Mouse (Mus musculus) lung, adult 2 months (tissue): ENCODE results near the gene Cytip. TPM values are rescaled to one million over a fixed set of nuclear protein-coding genes. Genes with fewer than 3 reads are reported as not detected.
A peak's percentile ranks its signal among the peaks of the same experiment; 100 is the strongest.

Source experiments
- DNase-seq: peaks from one replicate; pipeline ENCODE4 v3.0.0; 2022
- H3K4me1 ChIP-seq: fragments of 200-500 bp; 2 replicates; pipeline ENCODE4 v1.6.1; 2011; ENCODE audit warnings: low read length; ENCODE audit not compliant: control insufficient read depth, insufficient read depth
- H3K4me3 ChIP-seq: fragments of 200-500 bp; replicated peaks from 2 replicates; pipeline ENCODE3; 2011; ENCODE audit warnings: low read depth, mild to moderate bottlenecking, control low read depth, low read length; ENCODE audit errors: extremely low read depth
- CTCF ChIP-seq: fragments of 200-500 bp; IDR thresholded peaks from 2 replicates; pipeline ENCODE4 v1.5.1; 2011; ENCODE audit warnings: mild to moderate bottlenecking, low read length, control low read depth; ENCODE audit not compliant: insufficient read depth
- POLR2A ChIP-seq: fragments of 200-500 bp; IDR thresholded peaks from 2 replicates; pipeline ENCODE4 v1.6.1; 2011; ENCODE audit warnings: low read depth, mild to moderate bottlenecking, control low read depth, low read length, borderline replicate concordance; ENCODE audit errors: extremely low read depth
- WGBS: fragments of 180-500 bp; shearing (Covaris S2); methylation state at CpG from one replicate; pipeline ENCODE4 v1.1.7; 2018; 5-methylcytosine and 5-hydroxymethylcytosine counted together
- polyA plus RNA-seq: library from polyadenylated mRNA; depleted of rRNA; stranded (reverse); fragments of >200 nt; gene quantifications from 2 replicates; pipeline ENCODE4 v1.2.3, GENCODE M21; 2012; rRNA removed

Cytip gene
- 65.8 and 71.2 TPM in 2 replicates for polyA plus RNA-seq

DNA sequence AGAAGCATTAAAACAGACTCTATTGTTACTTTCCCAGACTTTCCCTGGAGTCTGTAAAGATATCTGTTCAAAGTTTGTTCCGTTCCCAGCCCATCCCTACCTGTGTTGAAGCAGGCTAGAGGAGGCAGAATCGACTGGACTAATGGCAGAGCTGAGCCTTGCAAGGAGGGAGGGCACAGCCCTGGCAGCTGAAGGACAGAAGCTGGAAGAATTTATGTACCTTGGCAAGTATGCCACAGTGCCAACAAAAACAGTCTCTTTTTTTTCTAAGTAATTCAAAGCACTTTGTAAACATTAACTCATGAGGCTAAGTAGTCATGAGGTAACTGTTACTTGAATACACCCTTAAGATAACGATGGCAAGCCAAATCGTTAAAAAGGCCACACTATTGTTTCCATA lies at the start of gene Cytip:
Gene Cytip (minus strand): TSS at position 187 of the 400 bp plus-strand sequence.
- no peak for DNase-seq
- 42% methylated on average over 4 of the region's 4 CpGs for WGBS
- Histone ChIP-seq H3K4me3 (peak within 1 kb of the TSS; percentile 56), H3K4me1 (no peaks in the 10 kb centered on the region)
- TF ChIP-seq CTCF (no peak), POLR2A (peak; percentile 73; the same call in 1 of the 2 replicates)

DNA sequence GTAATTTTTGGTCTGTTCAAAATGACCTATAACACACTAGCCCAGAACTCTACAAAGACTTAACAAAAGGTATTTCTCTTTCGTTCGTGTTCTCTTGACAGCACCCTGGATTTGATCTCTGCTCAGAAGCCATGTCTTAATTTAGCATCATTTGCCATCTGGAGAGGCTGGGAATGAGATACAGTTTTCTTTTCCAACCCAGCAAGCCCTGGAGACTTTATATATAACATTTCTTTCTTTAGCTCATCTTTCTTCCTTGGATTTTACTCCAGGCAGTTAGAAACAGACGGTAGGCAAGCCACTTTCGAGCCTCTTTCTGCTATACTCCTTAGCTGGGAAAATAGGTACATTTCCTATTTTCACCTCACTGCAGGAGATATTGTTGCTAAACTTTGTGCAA lies 45.3 kb upstream of the Cytip start:
- 85% methylated on average over 4 of the region's 4 CpGs for WGBS
- TF ChIP-seq CTCF (no peak), POLR2A (no peak)
- Histone ChIP-seq H3K4me1 (no peaks in the 10 kb centered on the region), H3K4me3 (no peak overlapping the region)
- no peak for DNase-seq

DNA sequence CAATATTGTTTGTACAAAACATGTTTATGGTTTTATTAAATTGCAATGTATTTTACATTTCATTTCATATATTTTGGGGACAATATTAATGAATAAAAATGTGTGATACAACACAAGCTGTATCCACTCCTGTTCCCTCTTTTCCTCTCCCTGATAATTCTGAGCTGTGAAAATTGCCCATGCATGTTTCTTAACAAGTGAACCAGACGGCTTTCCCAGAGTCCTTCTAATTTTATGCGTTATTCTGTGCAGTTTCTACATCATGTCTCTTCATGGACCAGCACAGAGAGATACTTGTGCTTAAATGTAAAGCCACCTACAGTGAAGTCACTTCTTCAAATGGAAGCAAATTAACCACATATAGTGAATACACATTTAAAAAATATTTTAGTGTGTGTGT lies 42.2 kb upstream of the Cytip start:
- H3K4me3 ChIP-seq: no peak overlapping the region
- no peak for TF ChIP-seq POLR2A
- no peak for TF ChIP-seq CTCF
- H3K4me1 ChIP-seq: no peaks in the 10 kb centered on the region
- WGBS: 75% methylated on average over 2 of the region's 2 CpGs
- DNase-seq: no peak

DNA sequence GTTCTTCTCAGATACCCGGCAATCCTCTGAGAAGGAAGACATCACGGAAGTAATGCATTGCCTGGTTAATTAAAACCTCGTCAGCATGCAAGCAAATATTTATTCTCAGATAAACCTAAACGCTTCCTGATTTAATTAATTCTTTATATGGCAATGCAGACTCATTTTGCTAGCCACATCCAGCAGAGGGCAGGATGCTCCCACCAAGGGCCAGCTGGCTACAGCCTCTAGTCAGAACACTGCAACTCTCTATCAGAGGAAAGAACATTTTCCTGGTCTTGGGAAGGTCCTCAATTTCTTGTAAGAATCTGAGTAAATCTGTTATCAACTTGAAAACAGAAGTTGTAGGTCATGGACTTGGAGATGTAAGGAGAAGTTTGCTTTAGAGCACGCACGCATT lies 4.1 kb upstream of the Cytip start:
- DNase-seq: peak; percentile 48
- no peak for TF ChIP-seq POLR2A
- TF ChIP-seq CTCF: peak; percentile 69

DNA sequence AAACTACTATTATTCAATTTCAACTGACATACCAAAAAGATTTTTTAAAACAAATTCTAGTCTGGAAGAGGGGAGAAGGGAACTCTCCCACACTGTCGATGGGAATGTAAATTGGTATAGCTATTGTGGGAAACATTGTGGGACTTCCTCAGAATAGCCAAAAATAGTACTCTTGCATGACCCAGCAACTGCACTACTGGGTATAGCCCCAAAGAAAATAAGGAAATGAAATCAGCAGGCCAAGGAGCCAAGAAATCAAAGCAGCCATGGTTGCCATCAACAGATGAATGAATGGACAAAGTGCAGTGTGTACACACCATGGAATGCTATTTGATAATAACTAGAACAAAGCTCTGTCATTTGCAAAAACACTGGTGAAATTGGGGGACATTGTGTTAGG lies 1.5 kb upstream of the Cytip start:
- no peak for TF ChIP-seq POLR2A
- TF ChIP-seq CTCF: no peak
- Histone ChIP-seq H3K4me1 (no peaks in the 10 kb centered on the region), H3K4me3 (no peak overlapping the region)
- DNase-seq: no peak
- WGBS: 21% methylated on average over 1 of the region's 1 CpGs

More for the DNA sequence above, 4.1 kb upstream of the Cytip start:
- 38% methylated on average over 6 of the region's 6 CpGs for WGBS
- no peak overlapping the region for H3K4me3 ChIP-seq
- no peaks in the 10 kb centered on the region for H3K4me1 ChIP-seq

DNA sequence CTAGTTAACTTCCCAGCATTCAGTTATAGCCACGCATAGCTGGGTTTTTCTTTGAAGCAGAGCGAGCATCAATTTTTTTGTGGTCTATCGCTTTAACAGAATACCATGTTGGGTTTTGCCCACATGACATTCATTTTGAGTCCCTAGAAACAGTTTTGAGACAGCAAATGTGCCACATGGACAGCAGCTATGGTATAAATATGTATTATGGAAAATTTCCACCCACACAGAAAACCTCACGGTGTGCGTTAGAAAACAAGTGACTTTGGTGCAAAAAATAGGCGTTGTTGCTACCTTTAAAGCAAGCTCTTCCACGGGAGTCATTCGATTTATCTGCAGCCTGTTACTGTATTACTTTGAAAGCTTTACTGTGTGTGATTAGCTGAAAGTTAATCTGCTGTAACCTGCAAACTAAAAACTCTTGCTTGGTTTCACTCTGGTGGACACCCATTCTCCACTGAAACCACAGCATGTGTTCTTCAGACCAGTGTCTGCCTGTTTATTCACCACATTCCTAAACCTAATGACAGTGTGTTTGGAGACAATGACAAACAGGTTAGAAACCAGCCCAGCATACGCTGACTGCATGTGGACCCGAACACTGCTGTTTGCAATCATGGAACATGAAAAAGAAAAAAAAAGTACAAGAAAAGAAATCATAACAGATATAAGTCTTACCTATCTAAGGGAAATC lies 763 bp downstream of the Cytip start:
- WGBS: 64% methylated on average over 10 of the region's 10 CpGs
- H3K4me3 ChIP-seq: peak overlapping the region; percentile 56
- no peak for DNase-seq
- H3K4me1 ChIP-seq: peaks cover 1% of the 10 kb centered on the region; the same call in 1 of the 2 replicates
- TF ChIP-seq CTCF: no peak
- TF ChIP-seq POLR2A: no peak

DNA sequence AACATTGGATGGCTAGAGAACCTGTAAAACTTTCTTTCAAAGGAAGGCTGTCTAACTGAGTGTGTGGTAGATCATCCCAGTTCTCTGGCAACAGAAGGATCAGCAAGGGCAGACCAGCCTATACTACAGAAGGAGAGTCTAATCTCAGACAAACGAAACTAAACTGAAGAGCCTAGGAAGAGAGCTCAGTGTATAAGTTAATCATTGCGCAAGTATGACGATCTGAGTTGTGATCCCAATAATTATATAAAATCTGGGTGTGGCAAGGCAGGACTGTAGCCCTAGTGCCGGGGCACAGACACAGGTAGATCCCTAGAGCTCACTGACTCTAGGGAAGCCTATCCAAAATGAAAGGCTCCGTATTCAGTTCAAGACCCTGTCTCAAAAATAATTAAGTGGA lies 3.2 kb downstream of the Cytip start:
- Histone ChIP-seq H3K4me3 (no peak overlapping the region), H3K4me1 (peaks cover 4% of the 10 kb centered on the region; the same call in 1 of the 2 replicates)
- 76% methylated on average over 5 of the region's 5 CpGs for WGBS
- TF ChIP-seq CTCF (no peak), POLR2A (no peak)
- DNase-seq: no peak

DNA sequence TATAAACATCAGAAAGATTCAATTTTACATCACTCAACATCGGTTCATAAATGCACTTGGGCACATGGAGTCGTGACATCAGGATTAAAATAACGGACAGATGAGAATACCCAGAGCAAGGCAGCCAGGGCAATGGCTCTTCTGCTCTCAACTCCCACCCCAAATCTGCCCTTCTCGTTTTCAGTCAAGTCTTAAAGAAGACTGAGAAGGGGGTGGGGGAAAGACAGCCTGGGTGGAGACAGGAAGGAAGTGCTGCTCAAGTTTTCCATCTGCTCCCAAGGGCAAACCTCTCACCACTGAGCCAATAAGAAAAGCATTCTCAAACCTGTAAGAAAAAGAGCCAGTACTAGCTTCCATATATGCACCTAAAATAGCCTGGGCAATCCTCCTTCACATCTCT lies 5.8 kb downstream of the Cytip start:
- DNase-seq: no peak
- no peak for TF ChIP-seq CTCF
- TF ChIP-seq POLR2A: no peak
- peaks cover 4% of the 10 kb centered on the region; the same call in 1 of the 2 replicates for H3K4me1 ChIP-seq
- H3K4me3 ChIP-seq: no peak overlapping the region
- 60% methylated on average over 4 of the region's 4 CpGs for WGBS

DNA sequence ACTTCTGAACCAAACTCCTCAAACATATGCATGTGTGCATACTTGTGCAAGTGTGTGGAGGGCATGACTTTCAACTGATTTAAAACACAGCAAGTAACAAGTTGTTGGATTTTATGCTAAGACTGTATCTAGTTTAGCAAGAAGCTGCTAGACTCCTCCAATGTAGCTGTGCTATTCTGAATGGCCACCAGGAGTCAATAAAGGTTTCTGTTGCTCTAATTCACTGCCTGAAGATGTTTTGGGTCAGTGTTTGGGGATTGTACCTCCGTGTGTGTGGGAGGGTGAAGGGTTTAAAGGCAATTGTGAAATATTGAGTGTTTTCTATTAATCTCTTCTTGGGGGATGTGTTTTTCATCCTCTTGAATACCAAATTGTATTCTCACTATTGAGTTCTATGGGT lies 6.4 kb downstream of the Cytip start:
- 20% methylated on average over 1 of the region's 1 CpGs for WGBS
- TF ChIP-seq POLR2A (no peak), CTCF (no peak)

DNA sequence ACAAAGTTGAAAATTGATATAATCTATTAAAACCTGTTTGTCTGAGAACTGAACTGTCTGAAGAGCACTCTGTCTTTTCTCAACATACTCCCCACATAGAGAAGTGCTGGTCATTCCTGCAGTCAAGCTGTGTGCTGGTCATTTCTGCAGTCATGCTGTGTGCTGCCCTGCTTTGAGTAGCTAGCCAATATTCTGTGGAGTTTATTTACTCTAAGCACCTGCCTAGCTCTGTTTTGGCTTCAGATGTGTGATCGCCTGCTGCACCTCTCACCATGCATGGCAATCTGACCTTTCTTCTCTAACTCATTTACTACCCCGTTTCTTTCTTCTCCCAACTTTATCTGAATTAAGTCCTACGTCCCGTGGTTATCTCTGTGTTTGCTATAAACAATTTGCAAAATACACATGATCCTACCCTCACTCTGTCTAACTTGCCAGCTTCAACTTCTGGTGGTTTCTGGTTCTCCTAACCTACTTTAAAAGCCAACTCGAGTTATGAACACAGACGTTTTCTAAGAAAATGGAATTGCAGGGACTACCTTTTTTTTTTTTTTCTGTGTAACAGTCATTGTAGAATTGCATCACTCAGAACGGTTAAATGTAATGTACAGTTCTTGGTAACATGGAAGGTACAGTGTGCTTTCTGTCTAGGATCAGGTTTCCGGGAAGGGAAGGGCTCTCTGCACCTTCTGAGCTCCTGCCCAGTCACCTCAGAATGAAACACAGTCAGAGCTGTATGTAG lies 7.9 kb downstream of the Cytip start:
- no peak for DNase-seq
- TF ChIP-seq POLR2A (no peak), CTCF (no peak)
- WGBS: 50% methylated on average over 8 of the region's 8 CpGs
- Histone ChIP-seq H3K4me1 (peaks cover 6% of the 10 kb centered on the region), H3K4me3 (no peak overlapping the region)

More for the DNA sequence above, 6.4 kb downstream of the Cytip start:
- DNase-seq: no peak
- Histone ChIP-seq H3K4me1 (peaks cover 6% of the 10 kb centered on the region), H3K4me3 (no peak overlapping the region)
